Mouse (Mus musculus) regulatory T cell (primary cell): ENCODE data around the gene AI661453.

ENCODE experiments used
- in situ Hi-C: fragments of 300-600 bp; cut with MboI, MseI; formaldehyde crosslinking; loops from one replicate; pipeline ENCODE4 v1.15.1; 2025; ENCODE audit warnings: high pct_unique_total_duplicates

Gene AI661453

DNA sequence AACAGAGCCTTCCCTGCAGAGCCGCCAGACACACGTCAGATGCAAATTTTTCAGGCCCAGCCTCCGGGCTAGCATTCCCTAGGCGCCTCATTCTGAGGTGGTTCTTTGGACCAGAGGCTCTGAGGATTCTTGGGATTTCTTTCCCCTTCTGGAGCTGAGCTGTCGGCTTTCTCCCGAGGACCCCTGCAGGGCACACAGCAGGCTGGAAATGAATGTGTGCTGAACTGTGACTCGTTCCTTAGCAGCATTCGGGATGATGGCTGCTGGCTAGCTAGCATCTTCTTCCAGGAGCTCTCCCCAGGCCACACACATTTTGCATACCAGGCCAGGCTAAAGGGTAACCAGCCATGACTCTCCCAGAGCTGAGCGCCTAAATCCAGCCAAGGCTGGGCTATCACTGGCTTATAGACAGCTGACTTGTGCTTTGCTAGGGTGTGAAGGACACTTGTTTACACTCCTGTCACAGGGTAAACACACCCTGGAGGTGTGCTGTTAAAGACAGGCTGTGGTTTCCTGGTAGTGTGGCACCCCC lies 4.0 kb downstream of the AI661453 start:
- in situ Hi-C loops: no loop called here

DNA sequence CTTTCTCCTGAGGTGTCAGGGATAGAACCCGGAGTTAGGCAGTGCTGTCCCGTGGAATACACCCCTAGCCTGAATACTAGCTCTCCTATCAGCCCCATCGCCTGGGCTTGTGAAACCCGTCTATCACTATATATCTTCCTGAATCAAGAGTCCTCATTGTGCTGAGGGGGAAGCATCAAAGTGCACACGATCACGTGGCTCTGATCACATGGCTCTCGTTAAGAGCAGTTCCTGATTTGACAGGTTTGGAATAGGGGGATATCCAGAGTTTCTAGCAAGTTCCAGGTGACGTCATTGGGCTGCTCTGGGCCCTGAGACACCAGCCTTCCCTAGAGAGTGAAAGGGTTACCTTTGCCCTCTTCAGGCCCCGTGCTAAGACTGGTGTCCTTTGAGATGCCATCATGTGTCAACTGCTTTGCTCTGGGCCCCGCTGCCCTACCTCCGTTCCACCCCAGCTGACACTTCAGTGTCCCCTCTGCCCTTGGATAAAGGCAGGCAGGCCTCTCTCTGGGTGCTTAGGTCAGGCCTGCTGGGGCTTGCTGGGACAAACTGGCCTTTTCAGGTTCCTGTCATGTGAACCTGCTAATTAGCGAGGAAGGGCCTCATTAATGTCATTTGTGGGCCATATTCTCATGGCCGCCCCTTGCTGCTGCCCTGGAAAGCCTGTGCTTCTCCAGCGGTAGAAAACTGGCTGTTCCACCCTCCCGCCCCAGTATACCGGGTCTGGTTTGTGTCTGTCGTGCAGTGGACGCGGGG lies 5.1 kb downstream of the AI661453 start:
- in situ Hi-C loops: no loop called here

DNA sequence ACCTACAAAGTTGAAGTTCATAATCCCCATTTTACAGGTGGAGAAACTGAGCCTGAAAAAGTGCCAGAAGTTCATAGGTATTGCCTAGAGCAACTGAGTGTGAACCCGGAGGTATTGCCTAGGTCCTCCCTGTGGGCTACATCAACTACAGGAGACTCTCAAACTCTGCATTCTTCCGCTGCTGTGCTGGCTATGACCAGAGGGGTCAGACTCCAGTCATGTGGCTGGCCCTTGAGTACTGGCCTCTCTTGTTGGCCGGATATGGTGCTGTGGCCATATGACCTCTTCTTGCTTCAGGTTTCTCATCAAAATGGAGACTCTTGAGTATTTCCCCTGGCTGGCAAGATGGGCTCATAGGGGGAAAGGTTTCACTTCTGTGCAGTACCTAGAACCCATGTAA lies 5.9 kb downstream of the AI661453 start:
- in situ Hi-C loops: no loop called here

DNA sequence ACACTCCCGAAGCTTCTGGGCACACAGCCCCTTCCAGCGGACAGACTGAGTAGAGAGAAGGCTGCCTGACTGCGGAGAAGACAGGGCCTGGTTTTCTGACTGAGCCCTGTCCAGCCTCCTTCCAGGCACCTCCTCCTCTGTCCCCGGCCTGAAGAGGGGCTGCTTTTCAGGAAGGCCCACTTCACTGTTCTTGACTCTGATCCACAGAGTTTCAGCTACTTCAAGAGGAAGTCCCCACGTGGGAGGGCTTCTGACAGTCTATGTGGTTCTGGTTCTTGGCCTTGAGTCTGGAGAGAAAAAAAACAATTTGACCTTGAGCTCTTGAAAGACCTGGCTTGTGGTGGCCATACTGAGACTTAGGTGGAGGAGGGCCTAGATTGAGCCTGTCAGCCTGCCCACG lies 7.7 kb downstream of the AI661453 start:
- in situ Hi-C loops: no loop called here

- in situ Hi-C loops: no loop called here
These were observed 9.1 kb downstream of the AI661453 start for GRCm38 (mm10) chr17:47445518-47445917.

DNA sequence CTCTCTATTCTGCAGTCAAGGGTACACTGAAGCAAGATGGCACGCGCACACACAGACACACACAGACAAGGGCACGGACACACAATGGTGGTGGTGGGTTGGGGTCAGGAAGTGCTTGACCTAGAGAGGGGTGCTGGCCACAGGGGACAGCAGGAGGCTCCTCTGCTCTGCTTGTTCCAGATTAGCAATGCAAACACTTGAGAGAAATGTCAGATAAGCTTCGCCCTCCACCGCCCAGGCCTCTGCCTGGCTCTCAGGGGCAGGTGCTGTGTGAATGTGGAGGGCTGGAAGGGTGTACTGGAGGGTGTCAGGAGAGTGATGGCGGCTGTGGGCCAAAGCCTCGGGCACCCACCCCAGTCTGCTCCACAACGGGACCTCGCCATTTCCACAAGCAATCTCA lies 9.6 kb downstream of the AI661453 start:
- in situ Hi-C loops: no loop called here

DNA sequence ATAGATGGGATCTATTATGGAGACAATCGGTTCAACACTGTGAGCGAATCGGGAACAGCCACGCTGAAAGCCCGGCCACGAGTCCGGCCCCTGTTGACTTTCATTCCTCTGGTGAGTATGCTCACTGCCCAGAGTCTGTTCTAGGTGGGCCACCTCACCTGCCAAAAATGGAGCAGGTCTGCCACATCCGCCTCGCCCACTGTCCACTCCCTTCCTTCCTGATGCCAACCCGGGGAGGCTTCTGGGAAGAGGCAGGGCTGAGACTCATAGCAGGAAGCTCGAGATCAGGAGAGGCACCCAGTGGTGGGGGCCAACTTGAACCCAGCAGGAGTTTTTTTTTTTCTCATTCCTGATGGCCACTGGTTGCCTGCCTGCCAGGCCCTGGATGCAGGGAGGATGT lies 10.1 kb downstream of the AI661453 start:
- in situ Hi-C loops: no loop called here

GRCm38 (mm10) chr17:47448523-47449372 lies 12.3 kb downstream of the AI661453 start:
- in situ Hi-C loops: no loop called here

- in situ Hi-C loops: no loop called here
These were observed 13.0 kb downstream of the AI661453 start for GRCm38 (mm10) chr17:47449432-47449831.

- in situ Hi-C loops: no loop called here
These were observed 13.8 kb downstream of the AI661453 start for GRCm38 (mm10) chr17:47450239-47450638.

DNA sequence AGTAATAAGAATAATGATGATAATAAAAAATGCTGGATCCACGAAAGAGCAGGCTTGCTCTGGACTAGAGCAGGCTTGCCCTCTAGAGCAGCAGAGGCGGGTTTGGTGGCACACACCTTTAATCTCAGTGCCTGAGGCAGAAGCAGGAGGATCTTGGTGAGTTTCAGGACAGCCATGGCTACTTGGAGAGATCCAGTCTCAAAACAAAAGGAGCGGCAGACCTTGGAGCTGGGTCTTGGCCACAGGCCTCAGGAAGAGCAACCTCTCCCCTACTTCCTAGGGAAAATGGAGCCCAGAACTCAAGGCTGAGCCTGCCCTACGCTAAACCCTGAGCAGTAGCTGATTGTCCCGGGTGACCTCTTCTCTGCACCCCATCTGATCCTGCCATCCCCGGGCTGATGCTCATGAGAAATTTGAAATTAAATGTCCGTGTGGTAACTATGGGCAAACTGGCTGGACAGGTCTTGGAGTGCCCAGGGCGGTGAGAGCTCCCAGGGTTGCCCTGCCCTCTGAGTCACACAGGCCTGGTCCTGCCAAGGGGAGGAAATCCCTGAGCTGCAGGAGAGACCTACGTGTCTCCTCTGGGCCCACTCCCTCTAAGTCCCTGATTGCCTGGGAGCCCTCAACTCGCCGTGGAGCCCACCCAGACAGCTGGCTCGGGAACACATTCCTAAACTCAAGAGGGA lies 14.6 kb downstream of the AI661453 start:
- in situ Hi-C loops: no loop called here

DNA sequence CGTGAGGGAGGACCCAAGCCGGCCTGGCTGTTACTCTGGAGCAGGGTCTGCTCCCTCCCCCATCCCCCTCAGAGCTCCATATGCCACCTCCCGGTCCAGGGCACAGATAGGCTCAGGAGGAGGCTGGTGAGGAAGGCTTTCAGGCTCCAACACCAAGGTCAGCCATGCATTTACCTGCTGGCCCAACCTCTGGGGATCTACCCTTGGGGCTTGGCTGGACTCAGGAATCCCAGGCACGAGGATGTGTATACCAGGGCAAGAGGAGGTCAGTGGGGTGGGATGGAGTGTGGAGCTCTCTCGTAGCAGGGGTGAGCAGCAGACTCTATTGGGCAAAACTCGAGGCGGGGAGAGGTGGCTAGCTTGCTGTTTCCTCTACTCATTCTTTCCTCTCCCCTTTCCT lies 16.5 kb downstream of the AI661453 start:
- in situ Hi-C loops: no loop called here

GRCm38 (mm10) chr17:47454675-47455074 lies 18.3 kb downstream of the AI661453 start:
- in situ Hi-C loops: no loop called here

DNA sequence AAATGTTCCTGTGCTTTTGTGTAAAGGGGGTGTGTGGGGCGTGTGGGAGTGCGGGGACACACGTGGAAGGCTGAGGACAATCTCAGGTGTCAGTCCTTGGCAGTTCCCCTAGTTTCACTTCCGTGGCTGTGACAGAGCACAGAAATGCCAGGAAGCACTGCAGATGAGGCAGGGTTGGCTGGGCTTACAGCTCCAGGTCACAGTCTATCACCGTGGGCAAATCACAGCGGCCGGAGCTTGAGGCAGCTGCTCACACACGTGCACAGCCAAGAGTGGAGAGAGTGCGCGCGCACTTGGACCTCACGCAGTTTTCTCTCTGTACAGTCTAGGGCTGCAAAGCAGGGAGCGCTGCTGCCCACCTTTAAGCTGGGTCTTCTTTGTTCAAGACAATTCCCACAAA lies 21.9 kb downstream of the AI661453 start:
- in situ Hi-C loops: no loop called here

- in situ Hi-C loops: no loop called here
These were observed 22.5 kb downstream of the AI661453 start for GRCm38 (mm10) chr17:47458936-47459335.

GRCm38 (mm10) chr17:47459341-47459919 lies 23.0 kb downstream of the AI661453 start:
- in situ Hi-C loops: no loop called here

GRCm38 (mm10) chr17:47461688-47462087 lies 25.3 kb downstream of the AI661453 start:
- in situ Hi-C loops: no loop called here

DNA sequence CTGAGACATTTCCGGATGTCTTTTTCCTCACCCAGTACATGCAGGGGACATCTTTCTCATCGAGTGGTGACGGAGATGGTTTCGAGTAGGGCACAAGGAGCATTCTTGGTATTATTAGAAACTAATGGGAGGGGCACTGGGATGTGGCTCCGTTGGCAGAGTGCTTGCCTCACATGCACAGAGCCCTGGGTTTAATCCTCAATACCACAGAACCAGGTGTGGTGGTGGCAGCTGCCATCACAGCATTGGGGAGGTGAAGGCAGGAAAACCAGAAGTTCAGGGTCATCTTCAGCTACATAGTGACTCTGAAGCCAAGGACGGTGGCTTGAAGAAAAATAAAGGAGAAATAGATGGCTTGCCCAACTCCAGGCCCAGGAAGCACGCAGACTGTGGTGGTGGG lies 25.8 kb downstream of the AI661453 start:
- in situ Hi-C loops: no loop called here

DNA sequence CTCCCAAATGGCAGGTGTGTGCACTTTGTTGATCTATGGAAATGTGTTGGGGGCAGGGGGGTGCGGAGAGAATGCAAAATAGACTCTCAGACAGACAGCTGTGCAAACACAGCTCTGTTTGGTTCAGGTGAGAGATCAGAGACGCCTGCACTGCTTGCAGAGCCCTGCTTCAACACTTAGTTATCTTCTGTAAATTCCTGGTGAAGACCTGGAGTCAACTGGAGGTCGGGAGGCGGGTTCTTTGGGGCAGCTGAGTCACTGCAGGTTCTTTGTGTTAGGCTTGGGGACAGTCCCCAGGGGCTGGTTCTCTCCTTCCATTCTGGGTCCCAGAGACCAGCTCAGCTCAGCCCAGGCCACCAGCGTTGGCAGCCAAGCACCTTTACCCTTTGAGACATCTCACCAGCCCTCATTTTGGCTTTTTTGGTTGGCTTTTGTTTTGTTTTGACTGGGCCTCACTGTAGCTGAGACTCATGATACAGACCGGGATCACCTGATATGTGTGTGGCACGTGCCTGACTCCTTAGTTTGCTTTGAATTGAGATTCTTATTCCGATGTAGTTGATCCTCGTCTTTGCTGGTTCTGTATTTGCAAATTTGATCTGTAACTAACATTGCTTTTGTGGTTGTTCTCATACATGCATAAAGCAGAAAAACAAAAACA lies 26.4 kb downstream of the AI661453 start:
- in situ Hi-C loops: no loop called here

GRCm38 (mm10) chr17:47464248-47464965 lies 28.0 kb downstream of the AI661453 start:
- in situ Hi-C loops: no loop called here
